Comparison of ENCODE assay signal across 33 mouse cellular contexts in the genomic region with DNA sequence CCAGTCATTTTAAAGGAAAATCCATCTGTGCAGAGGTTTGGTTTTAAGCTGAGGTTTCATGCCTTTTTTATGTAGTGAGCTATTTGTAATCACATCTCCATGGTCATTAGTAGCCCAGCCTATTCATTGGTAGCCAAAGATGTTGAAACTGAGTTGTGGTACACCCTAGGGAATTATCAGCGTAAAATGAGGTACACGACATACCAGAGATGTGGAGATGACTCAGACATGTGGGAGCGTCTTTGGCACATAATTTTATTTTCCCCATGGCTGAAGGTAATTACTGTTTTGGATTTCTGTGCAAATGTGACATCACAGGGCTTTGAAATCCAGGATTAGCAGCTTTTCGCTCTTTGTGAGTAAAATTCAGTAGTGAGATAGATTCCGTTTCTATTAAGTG. TPM values are rescaled to one million over a fixed set of nuclear protein-coding genes. Genes with fewer than 3 reads are reported as not detected.
DNase-seq lines count a peak whose midpoint lies in the region; ATAC-seq lines count a peak whose summit lies in the region.
"Had no signal": no experiment of that assay in that cellular context is flagged by ENCODE, and none has a peak within 500 bp of the region (broad histone marks: within the 10 kb centered on the region; RNA-seq: fewer than 3 reads in every experiment).

No protein-coding gene starts in this region.

- no peak overlapping the region for H3K4me3 ChIP-seq in embryonic facial prominence, embryonic 14.5 days (ENCODE audit: low read depth, low read length)
- H3K4me3 ChIP-seq in embryonic facial prominence, embryonic 10.5 days: no peak overlapping the region
- H3K4me3 ChIP-seq: embryonic facial prominence, embryonic 12.5 days; forebrain, embryonic 12.5 days; heart, embryonic 12.5 days; hindbrain, embryonic 10.5 days; hindbrain, embryonic 15.5 days; midbrain, embryonic 10.5 days; midbrain, embryonic 15.5 days had no signal

- no peaks in the 10 kb centered on the region for H3K27me3 ChIP-seq in embryonic facial prominence, embryonic 14.5 days (replicated peaks; ENCODE audit: control insufficient read depth, insufficient read depth, low read length)
- no peaks in the 10 kb centered on the region for H3K27me3 ChIP-seq in embryonic facial prominence, embryonic 10.5 days (replicated peaks; ENCODE audit: low read depth, poor library complexity, severe bottlenecking)
- H3K27me3 ChIP-seq: embryonic facial prominence, embryonic 12.5 days; forebrain, embryonic 12.5 days; heart, embryonic 12.5 days; hindbrain, embryonic 15.5 days; midbrain, embryonic 15.5 days had no signal

- intact Hi-C loops in heart, postnatal 14 days (cut with DNase I): no loop called here
- intact Hi-C loops in left cerebral cortex, postnatal 36 days (cut with DNase I): no loop called here

- H3K9ac ChIP-seq in embryonic facial prominence, embryonic 14.5 days (ENCODE audit: low read depth, low read length): no peak overlapping the region
- H3K9ac ChIP-seq: embryonic facial prominence, embryonic 12.5 days; forebrain, embryonic 12.5 days; heart, embryonic 12.5 days; hindbrain, embryonic 15.5 days; liver, embryonic 14.5 days; midbrain, embryonic 15.5 days had no signal

- no peaks in the 10 kb centered on the region for H3K9me3 ChIP-seq in embryonic facial prominence, embryonic 14.5 days (ENCODE audit: control insufficient read depth, low read length)
- no peaks in the 10 kb centered on the region for H3K9me3 ChIP-seq in embryonic facial prominence, embryonic 10.5 days
- H3K9me3 ChIP-seq: embryonic facial prominence, embryonic 12.5 days; forebrain, embryonic 12.5 days; hindbrain, embryonic 10.5 days; hindbrain, embryonic 15.5 days; midbrain, embryonic 10.5 days; midbrain, embryonic 15.5 days had no signal

- no peaks in the 10 kb centered on the region for H3K4me1 ChIP-seq in embryonic facial prominence, embryonic 14.5 days (ENCODE audit: control insufficient read depth, insufficient read depth, low read length)
- H3K4me1 ChIP-seq in embryonic facial prominence, embryonic 10.5 days: no peaks in the 10 kb centered on the region
- H3K4me1 ChIP-seq: embryonic facial prominence, embryonic 12.5 days; forebrain, embryonic 12.5 days; heart, embryonic 12.5 days; hindbrain, embryonic 10.5 days; hindbrain, embryonic 15.5 days; midbrain, embryonic 10.5 days; midbrain, embryonic 15.5 days had no signal

- 52% methylated on average over 5 of the region's 5 CpGs for WGBS in embryonic facial prominence, embryonic 14.5 days
- WGBS in embryonic facial prominence, embryonic 10.5 days: 83% methylated on average over 5 of the region's 5 CpGs

- no peak overlapping the region for H3K4me2 ChIP-seq in embryonic facial prominence, embryonic 14.5 days (ENCODE audit: low read depth, low read length)
- H3K4me2 ChIP-seq: embryonic facial prominence, embryonic 12.5 days; forebrain, embryonic 12.5 days; heart, embryonic 12.5 days; hindbrain, embryonic 15.5 days; midbrain, embryonic 15.5 days had no signal

- peak; percentile 30 for DNase-seq in embryonic facial prominence, embryonic 14.5 days (ENCODE audit: low spot score)
- no peak for DNase-seq in embryonic facial prominence, embryonic 10.5 days (ENCODE audit: low spot score)
- DNase-seq in heart, adult 9 months (ENCODE audit: low spot score in 2 of 2): peak; percentile 29 to 38
- no peak for DNase-seq in heart, postnatal 14 days
- DNase-seq in fibroblast of lung, adult 2 months (ENCODE audit: low read depth): peak; percentile 36
- no peak for DNase-seq in lung, postnatal 4 days
- no peak for DNase-seq in left cerebral cortex, postnatal 36 days (ENCODE audit: low spot score in 2 of 2)
- DNase-seq in left cerebral cortex, adult 11 months (ENCODE audit: low spot score): no peak
- DNase-seq: adrenal gland, postnatal 10 days; cerebellum, adult 11 months; cerebellum, adult 9-10 months; cerebellum, postnatal 36 days; kidney, adult 18-20 months; kidney, postnatal 4 days; liver; lung, adult 2 months; lung, postnatal 10 days; right cerebral cortex, postnatal 25 days; thymus, adult 18-20 months; thymus, postnatal 36 days had no signal

- no peak overlapping the region for H3K27ac ChIP-seq in embryonic facial prominence, embryonic 14.5 days (replicated peaks; ENCODE audit: low read depth, low read length)
- no peak overlapping the region for H3K27ac ChIP-seq in embryonic facial prominence, embryonic 10.5 days (replicated peaks)
- H3K27ac ChIP-seq: embryonic facial prominence, embryonic 12.5 days; forebrain, embryonic 12.5 days; hindbrain, embryonic 10.5 days; hindbrain, embryonic 15.5 days; kidney, postnatal 0 days; liver, embryonic 14.5 days; midbrain, embryonic 10.5 days; midbrain, embryonic 15.5 days; stomach, postnatal 0 days had no signal

- H3K36me3 ChIP-seq in embryonic facial prominence, embryonic 14.5 days (ENCODE audit: control insufficient read depth, insufficient read depth, low read length): no peaks in the 10 kb centered on the region
- H3K36me3 ChIP-seq in embryonic facial prominence, embryonic 10.5 days (replicated peaks): no peaks in the 10 kb centered on the region
- H3K36me3 ChIP-seq: forebrain, embryonic 12.5 days; hindbrain, embryonic 10.5 days; hindbrain, embryonic 15.5 days; midbrain, embryonic 10.5 days; midbrain, embryonic 15.5 days had no signal

- ATAC-seq in embryonic facial prominence, embryonic 14.5 days (ENCODE audit: low read depth): no peak
- ATAC-seq: activated CD4-positive, CD25-positive, alpha-beta regulatory T cell, adult 4 months; CD4-positive, CD25-positive, alpha-beta regulatory T cell, adult 4 months; inflammation-experienced regulatory T-cells, adult 6 months; midbrain, embryonic 15.5 days had no signal

RNA-seq across cellular contexts. Expression of a gene that starts 41.2 kb away (rescaled TPM):
- 50.0 and 53.3 TPM in 2 replicates for polyA plus RNA-seq in embryonic facial prominence, embryonic 14.5 days (2014; fragmentation: Nextera tagmentation; extraction: Ambion mirVana)
- 26.5 and 28.9 TPM in 2 replicates for polyA plus RNA-seq in embryonic facial prominence, embryonic 10.5 days (2016; fragmentation: Nextera tagmentation; extraction: Ambion mirVana)
- 10 to 100 TPM; 35.9 to 36.9 TPM for total RNA-seq in heart, postnatal 14 days (2021)
- total RNA-seq in left cerebral cortex, postnatal 36 days (2021): 10 to 100 TPM; 11.1 to 16.7 TPM

Comparison
In these comparisons a context has a peak if more than half of its experiments do, and no peak if none do; other contexts are left out.
1. DNase-seq: peak in embryonic facial prominence, embryonic 14.5 days (single experiment), heart, adult 9 months (2 of 2) and fibroblast of lung, adult 2 months (single experiment); none in embryonic facial prominence, embryonic 10.5 days (single experiment), heart, postnatal 14 days (0 of 2), lung, postnatal 4 days (0 of 2), left cerebral cortex, postnatal 36 days (0 of 2) and left cerebral cortex, adult 11 months (single experiment).